Mouse (Mus musculus) CH12.LX (cell line): ENCODE measurements around the gene Arl5c. TPM values are rescaled to one million over a fixed set of nuclear protein-coding genes. Genes with fewer than 3 reads are reported as not detected.

ENCODE experiments used
- DNase-seq: peaks from one replicate; pipeline ENCODE4 v3.0.0-alpha.2; 2013; ENCODE audit errors: extremely low read depth
- H3K27ac ChIP-seq: 2 replicates; pipeline ENCODE4 v1.5.1; 2012; ENCODE audit warnings: low read depth, mild to moderate bottlenecking, control low read depth, moderate library complexity; ENCODE audit not compliant: insufficient read depth
- H3K27me3 ChIP-seq: replicated peaks from 2 replicates; pipeline ENCODE3; 2012; ENCODE audit warnings: inconsistent platforms
- H3K36me3 ChIP-seq, 2 experiments: replicated peaks in 1 of 2; 2 replicates each; pipeline versions ENCODE3 to v1.6.1; 2012; ENCODE audit warnings: inconsistent platforms in 1 of 2, low read length in 1 of 2, mild to moderate bottlenecking in 1 of 2, mixed read lengths in 1 of 2, moderate library complexity in 1 of 2; ENCODE audit not compliant: control insufficient read depth in 1 of 2, insufficient read depth in 1 of 2
- H3K4me1 ChIP-seq, 2 experiments: 2 replicates each; pipeline ENCODE4 v1.6.1; 2012; ENCODE audit warnings: inconsistent platforms in 1 of 2, moderate library complexity in 1 of 2; ENCODE audit not compliant: insufficient read depth in 2 of 2, control insufficient read depth in 1 of 2
- H3K4me2 ChIP-seq: 2 replicates; pipeline ENCODE4 v1.6.1; 2012; ENCODE audit warnings: low read depth, mild to moderate bottlenecking, control low read depth; ENCODE audit not compliant: poor library complexity, insufficient read depth, severe bottlenecking
- H3K4me3 ChIP-seq, 3 experiments: fragments of 150-350 bp in 1 of 3; sonication (generic) in 1 of 3; replicated peaks in 1 of 3; 2 replicates each; pipeline versions ENCODE3 to v1.5.1; 2011 to 2012; ENCODE audit warnings: low read depth in 2 of 3, low read length in 2 of 3, mild to moderate bottlenecking in 2 of 3, moderate library complexity in 2 of 3, control low read depth in 1 of 3, improper control_type of control experiment in 1 of 3, inconsistent platforms in 1 of 3, mixed read lengths in 1 of 3; ENCODE audit not compliant: poor library complexity in 1 of 3
- H3K79me2 ChIP-seq: replicated peaks from 2 replicates; pipeline ENCODE4 v1.6.1; 2012; ENCODE audit warnings: mild to moderate bottlenecking, moderate library complexity; ENCODE audit not compliant: control insufficient read depth, poor library complexity, insufficient read depth, severe bottlenecking; ENCODE audit errors: extremely low read depth
- H3K9ac ChIP-seq: 2 replicates; pipeline ENCODE4 v1.6.1; 2012; ENCODE audit warnings: low read depth, mild to moderate bottlenecking, control low read depth, moderate library complexity; ENCODE audit not compliant: insufficient read depth
- H3K9me3 ChIP-seq: replicated peaks from 2 replicates; pipeline ENCODE3; 2012; ENCODE audit warnings: low read length, inconsistent platforms, mixed read lengths
- BHLHE40 ChIP-seq: IDR thresholded peaks from 2 replicates; pipeline ENCODE4 v1.6.1; 2011; ENCODE audit warnings: mild to moderate bottlenecking, low read depth, low read length, improper control_type of control experiment
- CHD1 ChIP-seq: IDR thresholded peaks from 2 replicates; pipeline ENCODE4 v1.6.1; 2012; ENCODE audit warnings: low read depth, low read length, improper control_type of control experiment, inconsistent platforms
- CHD2 ChIP-seq: IDR thresholded peaks from 2 replicates; pipeline ENCODE4 v1.6.1; 2011; ENCODE audit warnings: low read length, improper control_type of control experiment
- CTCF ChIP-seq, 2 experiments: IDR thresholded peaks in 1 of 2; conservative IDR thresholded peaks in 1 of 2; 2 replicates each; pipeline ENCODE4 v1.5.1; 2011 to 2012; ENCODE audit warnings: low read depth in 2 of 2, low read length in 2 of 2, improper control_type of control experiment in 1 of 2, inconsistent platforms in 1 of 2, mild to moderate bottlenecking in 1 of 2, moderate library complexity in 1 of 2
- E2F4 ChIP-seq: IDR thresholded peaks from 2 replicates; pipeline ENCODE4 v1.6.1; 2011; ENCODE audit warnings: low read depth, low read length, improper control_type of control experiment; ENCODE audit not compliant: insufficient replicate concordance
- ELF1 ChIP-seq: IDR thresholded peaks from 2 replicates; pipeline ENCODE4 v1.6.1; 2014; ENCODE audit warnings: low read depth, mild to moderate bottlenecking, inconsistent platforms, low read length, improper control_type of control experiment
- EP300 ChIP-seq: IDR thresholded peaks from 2 replicates; pipeline ENCODE4 v1.6.1; 2011; ENCODE audit warnings: low read length, improper control_type of control experiment
- ETS1 ChIP-seq: conservative IDR thresholded peaks from 2 replicates; pipeline ENCODE4 v1.6.1; 2012; ENCODE audit warnings: low read depth, mild to moderate bottlenecking, inconsistent platforms, low read length, improper control_type of control experiment, moderate library complexity
- GABPA ChIP-seq: IDR thresholded peaks from 2 replicates; pipeline ENCODE4 v1.6.1; 2012; ENCODE audit warnings: low read depth, low read length, improper control_type of control experiment, inconsistent platforms; ENCODE audit not compliant: insufficient replicate concordance
- HCFC1 ChIP-seq: IDR thresholded peaks from 2 replicates; pipeline ENCODE4 v1.6.1; 2012; ENCODE audit warnings: low read depth, mild to moderate bottlenecking, inconsistent platforms, low read length, improper control_type of control experiment
- IRF4 ChIP-seq: IDR thresholded peaks from 2 replicates; pipeline ENCODE4 v1.6.1; 2014; ENCODE audit warnings: low read depth, mild to moderate bottlenecking, inconsistent platforms, low read length, improper control_type of control experiment
- JUN ChIP-seq: IDR thresholded peaks from 2 replicates; pipeline ENCODE4 v1.6.1; 2011; ENCODE audit warnings: low read depth, mild to moderate bottlenecking, low read length, improper control_type of control experiment, moderate library complexity; ENCODE audit not compliant: insufficient read depth
- JUND ChIP-seq: conservative IDR thresholded peaks from 2 replicates; pipeline ENCODE4 v1.6.1; 2011; ENCODE audit warnings: low read depth, low read length, improper control_type of control experiment
- KAT2A ChIP-seq: IDR thresholded peaks from 2 replicates; pipeline ENCODE4 v1.6.1; 2012; ENCODE audit warnings: low read length, improper control_type of control experiment, inconsistent platforms; ENCODE audit not compliant: insufficient replicate concordance
- MAFK ChIP-seq: IDR thresholded peaks from 2 replicates; pipeline ENCODE4 v1.6.1; 2011; ENCODE audit warnings: low read length, improper control_type of control experiment; ENCODE audit not compliant: insufficient replicate concordance
- MAX ChIP-seq: IDR thresholded peaks from 2 replicates; pipeline ENCODE4 v1.6.1; 2011; ENCODE audit warnings: low read length, improper control_type of control experiment
- MAZ ChIP-seq: IDR thresholded peaks from 2 replicates; pipeline ENCODE4 v1.6.1; 2012; ENCODE audit warnings: low read depth, mild to moderate bottlenecking, inconsistent platforms, low read length, improper control_type of control experiment, moderate library complexity
- MEF2A ChIP-seq: IDR thresholded peaks from 2 replicates; pipeline ENCODE4 v1.6.1; 2014; ENCODE audit warnings: low read depth, mild to moderate bottlenecking, inconsistent platforms, low read length, improper control_type of control experiment, borderline replicate concordance
- MXI1 ChIP-seq: IDR thresholded peaks from 2 replicates; pipeline ENCODE4 v1.6.1; 2011; ENCODE audit warnings: mild to moderate bottlenecking, low read depth, low read length, improper control_type of control experiment
- MYC ChIP-seq: IDR thresholded peaks from 2 replicates; pipeline ENCODE4 v1.6.1; 2011; ENCODE audit warnings: low read depth, mild to moderate bottlenecking, improper control_type of control experiment, low read length
- NELFE ChIP-seq: IDR thresholded peaks from 2 replicates; pipeline ENCODE4 v1.6.1; 2011; ENCODE audit warnings: low read depth, low read length, improper control_type of control experiment
- NRF1 ChIP-seq: IDR thresholded peaks from 2 replicates; pipeline ENCODE4 v1.6.1; 2014; ENCODE audit warnings: low read depth, mild to moderate bottlenecking, inconsistent platforms, low read length, improper control_type of control experiment, moderate library complexity
- PAX5 ChIP-seq: IDR thresholded peaks from 2 replicates; pipeline ENCODE4 v1.6.1; 2012; ENCODE audit warnings: low read length, inconsistent platforms, mixed read lengths
- POLR2A ChIP-seq: IDR thresholded peaks from 2 replicates; pipeline ENCODE4 v1.6.1; 2011; ENCODE audit warnings: low read depth, mild to moderate bottlenecking, improper control_type of control experiment, low read length
- POLR2AphosphoS2 ChIP-seq: IDR thresholded peaks from 2 replicates; pipeline ENCODE4 v1.6.1; 2011; ENCODE audit warnings: low read depth, low read length, improper control_type of control experiment
- RAD21 ChIP-seq: IDR thresholded peaks from 2 replicates; pipeline ENCODE4 v1.6.1; 2011; ENCODE audit warnings: low read depth, mild to moderate bottlenecking, low read length, improper control_type of control experiment, moderate library complexity
- RCOR1 ChIP-seq: conservative IDR thresholded peaks from 2 replicates; pipeline ENCODE4 v1.6.1; 2012; ENCODE audit warnings: low read depth, mild to moderate bottlenecking, inconsistent platforms, low read length, improper control_type of control experiment
- SIN3A ChIP-seq: IDR thresholded peaks from 2 replicates; pipeline ENCODE4 v1.6.1; 2012; ENCODE audit warnings: low read length, improper control_type of control experiment, inconsistent platforms
- SMC3 ChIP-seq: IDR thresholded peaks from 2 replicates; pipeline ENCODE4 v1.6.1; 2011; ENCODE audit warnings: low read depth, low read length, improper control_type of control experiment
- TBP ChIP-seq: conservative IDR thresholded peaks from 2 replicates; pipeline ENCODE4 v1.6.1; 2011; ENCODE audit warnings: low read depth, low read length, improper control_type of control experiment
- TCF12 ChIP-seq: IDR thresholded peaks from 2 replicates; pipeline ENCODE4 v1.6.1; 2014; ENCODE audit warnings: low read depth, mild to moderate bottlenecking, inconsistent platforms, low read length, improper control_type of control experiment
- UBTF ChIP-seq: IDR thresholded peaks from 2 replicates; pipeline ENCODE4 v1.6.1; 2012; ENCODE audit warnings: low read depth, mild to moderate bottlenecking, inconsistent platforms, low read length, improper control_type of control experiment, moderate library complexity
- USF1 ChIP-seq: IDR thresholded peaks from 2 replicates; pipeline ENCODE4 v1.6.1; 2014; ENCODE audit warnings: low read depth, mild to moderate bottlenecking, inconsistent platforms, low read length, improper control_type of control experiment
- USF2 ChIP-seq: conservative IDR thresholded peaks from 2 replicates; pipeline ENCODE4 v1.6.1; 2011; ENCODE audit warnings: low read depth, low read length, improper control_type of control experiment
- ZC3H11A ChIP-seq: IDR thresholded peaks from 2 replicates; pipeline ENCODE4 v1.6.1; 2012; ENCODE audit warnings: low read depth, mild to moderate bottlenecking, inconsistent platforms, low read length, improper control_type of control experiment
- ZKSCAN1 ChIP-seq: IDR thresholded peaks from 2 replicates; pipeline ENCODE4 v1.6.1; 2012; ENCODE audit warnings: low read depth, inconsistent platforms, low read length, improper control_type of control experiment, borderline replicate concordance
- ZMIZ1 ChIP-seq: IDR thresholded peaks from 2 replicates; pipeline ENCODE4 v1.6.1; 2012; ENCODE audit warnings: low read depth, mild to moderate bottlenecking, inconsistent platforms, low read length, improper control_type of control experiment
- ZNF384 ChIP-seq: IDR thresholded peaks from 2 replicates; pipeline ENCODE4 v1.6.1; 2012; ENCODE audit warnings: low read depth, low read length, improper control_type of control experiment, inconsistent platforms
- dilution Hi-C: fragments of 300-500 bp; cut with MboI; formaldehyde crosslinking; loops from 2 replicates; pipeline ENCODE4 v1.14.3; 2020; ENCODE audit warnings: low sequenced_read_pairs; ENCODE audit not compliant: extremely low pct_unique_long_range_greater_than_20kb, extremely low pct_ligation_motif_present
- in situ Hi-C: fragments of 300-500 bp; cut with MboI; formaldehyde crosslinking; loops from 3 replicates; pipeline ENCODE4 v1.14.3; 2019; ENCODE audit warnings: low sequenced_read_pairs, low pct_ligation_motif_present, low pct_unique_long_range_greater_than_20kb, mixed read lengths
- polyA plus RNA-seq: library from polyadenylated mRNA; unstranded; fragments of >175 nt; gene quantifications from 2 replicates; pipeline ENCODE4 v1.2.1, GENCODE M21; 2012; ENCODE audit warnings: low read depth; ENCODE audit not compliant: insufficient read length
- total RNA-seq, 2 experiments: library from RNA; depleted of rRNA; stranded (reverse); fragments of 300-350 nt in 1 of 2; fragments of >200 nt in 1 of 2; gene quantifications; 2 replicates each; pipeline ENCODE4 v1.2.3; 2012 to 2014

Arl5c gene
- total and polyA plus RNA-seq, 3 experiments = 28.5 to 45.5 (median 32.2) TPM

GRCm38 (mm10) chr11:98026570-98027296 is 30.8 kb upstream of the Arl5c start, which contains the start of gene Rpl19:
TSS of gene Rpl19 (plus strand) at chr11:98026710.
- TF ChIP-seq RCOR1 (peak; percentile 24; the same call in 1 of the 2 replicates), NELFE (peak; percentile 93), SMC3 (no peak), NRF1 (peak; percentile 98), ZMIZ1 (peak; percentile 98), ZKSCAN1 (no peak), MEF2A (no peak; the same call in 1 of the 2 replicates), ZNF384 (no peak), ELF1 (peak; percentile 98), TCF12 (peak; percentile 95), ZC3H11A (no peak), JUND (0 out of 2 replicates have a peak, but pooled peaks have one; percentile 49), EP300 (no peak), CHD2 (peak; percentile 93), USF2 (peak; percentile 99), GABPA (no peak), E2F4 (no peak), MAZ (0 out of 2 replicates have a peak, but pooled peaks have one; percentile 25), CTCF (conservative IDR thresholded peaks at IDR 0.05 in 1 of 2, IDR thresholded peaks at IDR 0.05 in 1 of 2; ENCODE audit: low read depth in 2 of 2, low read length in 2 of 2) (no peak), BHLHE40 (peak; percentile 80), TBP (peak; percentile 97), MAX (peak; percentile 100), USF1 (peak; percentile 100), SIN3A (peak; percentile 57; the same call in 1 of the 2 replicates), MYC (peak; percentile 97), RAD21 (no peak), IRF4 (peak; percentile 61; the same call in 1 of the 2 replicates), KAT2A (peak; percentile 82), JUN (no peak), POLR2AphosphoS2 (peak; percentile 93), MAFK (no peak), PAX5 (no peak), POLR2A (peak; percentile 97), UBTF (no peak), MXI1 (peak; percentile 91), HCFC1 (peak; percentile 83), CHD1 (peak; percentile 100), ETS1 (0 out of 2 replicates have a peak, but pooled peaks have one; percentile 4)
- peak within 1 kb of the TSS; percentile 64 for H3K4me2 ChIP-seq
- dilution Hi-C loops (no loop called here), in situ Hi-C loops (loop anchor here (5.0 kb wide), 2 partner anchors 34 to 56 kb away; no protein-coding TSS in a partner anchor)
- H3K27ac ChIP-seq = peak within 1 kb of the TSS; percentile 69
- peak within 1 kb of the TSS; percentile 94 for H3K9ac ChIP-seq
- H3K79me2 ChIP-seq = peaks cover 23% of the 10 kb centered on the region
- peaks cover 11 to 46% of the 10 kb centered on the region in 2 experiments for H3K4me1 ChIP-seq
- H3K9me3 ChIP-seq = no peaks in the 10 kb centered on the region
- H3K36me3 ChIP-seq = peaks cover 33 to 37% of the 10 kb centered on the region in 2 experiments
- peak; percentile 90 for DNase-seq
- peaks cover 6% of the 10 kb centered on the region for H3K27me3 ChIP-seq
- peak within 1 kb of the TSS; percentile 92 to 99 (median 98) for H3K4me3 ChIP-seq
